9 mouse cellular contexts compared by ENCODE assay signal in genomic region chr1:125370779-125371178, GRCm38 (mm10).
A peak's percentile ranks its signal among the peaks of the same experiment; 100 is the strongest.
DNase-seq lines count a peak whose midpoint lies in the region; ATAC-seq and TF ChIP-seq lines count a peak whose summit lies in the region.
"Had no signal": no experiment of that assay in that cellular context is flagged by ENCODE, and none has a peak within 500 bp of the region (broad histone marks: within the 10 kb centered on the region; RNA-seq: fewer than 3 reads in every experiment).

No protein-coding gene starts in this region.

- peak; percentile 93 for TF ChIP-seq CTCF in left cerebral cortex, adult 2 months (IDR thresholded peaks at IDR 0.05)

- no peak overlapping the region for H3K4me2 ChIP-seq in forebrain, embryonic 15.5 days (replicated peaks)
- no peak overlapping the region for H3K4me2 ChIP-seq in midbrain, embryonic 12.5 days (replicated peaks)
- H3K4me2 ChIP-seq: embryonic facial prominence, embryonic 12.5 days had no signal

- WGBS in forebrain, embryonic 15.5 days = 31% methylated on average over 6 of the region's 6 CpGs
- WGBS in midbrain, embryonic 12.5 days = 38% methylated on average over 6 of the region's 6 CpGs

- ATAC-seq in forebrain, embryonic 15.5 days (replicated peaks) = peak; percentile 78; the same call in 1 of the 2 replicates
- ATAC-seq in midbrain, embryonic 12.5 days (ENCODE audit: low FRiP score, low read depth) = peak; percentile 74

- DNase-seq in urinary bladder, adult 18-20 months (ENCODE audit: low spot score in 2 of 2) = peak; percentile 18 to 36
- DNase-seq in urinary bladder, postnatal 10 days (ENCODE audit: low spot score) = no peak
- DNase-seq in cerebellum, adult 11-12 months = peak; percentile 30
- peak; percentile 67 for DNase-seq in hindlimb bud, embryonic 11.5 days (ENCODE audit: extremely low spot score, low read depth, low spot score)
- DNase-seq in left cerebral cortex, adult 2 months (ENCODE audit: extremely low spot score in 1 of 2, low spot score in 2 of 2) = peak; percentile 48 to 63
- DNase-seq in right cerebral cortex, postnatal 36 days (ENCODE audit: low spot score in 2 of 2) = peak; percentile 16 to 21

- no peak overlapping the region for H3K4me3 ChIP-seq in forebrain, embryonic 15.5 days
- no peak overlapping the region for H3K4me3 ChIP-seq in left cerebral cortex, adult 2 months
- no peak overlapping the region for H3K4me3 ChIP-seq in midbrain, embryonic 12.5 days
- H3K4me3 ChIP-seq: embryonic facial prominence, embryonic 12.5 days had no signal

- H3K4me1 ChIP-seq in forebrain, embryonic 15.5 days = no peaks in the 10 kb centered on the region
- no peaks in the 10 kb centered on the region for H3K4me1 ChIP-seq in midbrain, embryonic 12.5 days
- H3K4me1 ChIP-seq: embryonic facial prominence, embryonic 12.5 days had no signal

- intact Hi-C loops in left cerebral cortex, adult 2 months (cut with DNase I) = loop anchor here (1.0 to 10.0 kb wide), 2 partner anchors 652 to 1326 kb away; partner anchors contain the start of gene Dpp10

- no peak overlapping the region for H3K9ac ChIP-seq in forebrain, embryonic 15.5 days (replicated peaks)
- H3K9ac ChIP-seq in midbrain, embryonic 12.5 days (replicated peaks) = no peak overlapping the region
- H3K9ac ChIP-seq: embryonic facial prominence, embryonic 12.5 days had no signal

- H3K36me3 ChIP-seq in forebrain, embryonic 15.5 days = no peaks in the 10 kb centered on the region
- H3K36me3 ChIP-seq in midbrain, embryonic 12.5 days = no peaks in the 10 kb centered on the region
- H3K36me3 ChIP-seq: embryonic facial prominence, embryonic 12.5 days had no signal

- no peak overlapping the region for H3K27ac ChIP-seq in forebrain, embryonic 15.5 days (replicated peaks)
- no peak overlapping the region for H3K27ac ChIP-seq in left cerebral cortex, adult 2 months
- no peak overlapping the region for H3K27ac ChIP-seq in midbrain, embryonic 12.5 days (replicated peaks)
- H3K27ac ChIP-seq: embryonic facial prominence, embryonic 12.5 days had no signal

- H3K9me3 ChIP-seq in forebrain, embryonic 15.5 days = no peaks in the 10 kb centered on the region
- no peaks in the 10 kb centered on the region for H3K9me3 ChIP-seq in midbrain, embryonic 12.5 days
- H3K9me3 ChIP-seq: embryonic facial prominence, embryonic 12.5 days had no signal

- no peaks in the 10 kb centered on the region for H3K27me3 ChIP-seq in forebrain, embryonic 15.5 days
- no peaks in the 10 kb centered on the region for H3K27me3 ChIP-seq in midbrain, embryonic 12.5 days
- H3K27me3 ChIP-seq: embryonic facial prominence, embryonic 12.5 days had no signal
